Mouse (Mus musculus) lung, postnatal 4 days (tissue): ENCODE measurements around the gene Galnt7.

Source experiments
- DNase-seq, 2 experiments: peaks; one replicate each; pipeline ENCODE4 v3.0.0; 2021

Gene Galnt7

DNA sequence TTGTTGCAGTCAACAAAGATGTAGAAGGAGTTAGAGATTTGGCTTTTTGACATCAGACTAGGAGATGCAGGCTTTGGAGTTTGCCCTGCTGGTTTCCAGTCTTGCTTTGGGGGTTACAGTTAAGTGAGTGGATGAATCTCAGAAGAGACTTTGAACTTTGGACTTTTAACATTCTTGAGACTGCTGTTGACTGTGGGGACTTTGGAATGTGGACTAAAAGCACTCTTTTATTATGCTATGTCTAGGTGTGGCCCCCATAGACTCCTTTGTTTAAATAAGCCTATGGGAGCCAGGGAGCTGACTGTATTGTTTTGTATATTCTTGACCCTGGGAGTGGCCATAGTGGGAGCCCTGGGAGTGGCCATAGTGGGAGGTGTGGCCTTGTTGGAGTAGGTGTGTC, 162.9 kb downstream of the Galnt7 start:
- DNase-seq = peak in 1 of 2 experiments; percentile 1

DNA sequence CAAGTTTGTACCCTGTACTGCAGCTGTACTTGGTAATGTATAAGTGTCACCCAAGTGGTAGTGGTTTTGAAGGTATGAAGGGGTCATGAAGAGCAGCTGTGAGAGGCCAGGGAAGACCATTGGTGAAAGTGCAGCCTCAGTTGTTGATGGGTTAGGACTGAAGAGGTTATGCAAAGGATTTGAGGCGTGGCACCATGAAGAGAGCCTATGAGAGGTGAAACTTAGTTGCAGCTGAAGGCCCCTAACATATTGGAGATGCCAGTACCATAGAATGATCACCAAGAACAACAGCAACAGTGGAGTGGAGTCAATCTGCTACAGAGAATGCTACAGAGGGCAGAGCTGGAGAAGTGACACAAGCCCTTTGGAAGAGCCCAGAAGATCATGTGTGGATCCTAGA, 163.5 kb downstream of the Galnt7 start:
- peak in 1 of 2 experiments; percentile 2 for DNase-seq

DNA sequence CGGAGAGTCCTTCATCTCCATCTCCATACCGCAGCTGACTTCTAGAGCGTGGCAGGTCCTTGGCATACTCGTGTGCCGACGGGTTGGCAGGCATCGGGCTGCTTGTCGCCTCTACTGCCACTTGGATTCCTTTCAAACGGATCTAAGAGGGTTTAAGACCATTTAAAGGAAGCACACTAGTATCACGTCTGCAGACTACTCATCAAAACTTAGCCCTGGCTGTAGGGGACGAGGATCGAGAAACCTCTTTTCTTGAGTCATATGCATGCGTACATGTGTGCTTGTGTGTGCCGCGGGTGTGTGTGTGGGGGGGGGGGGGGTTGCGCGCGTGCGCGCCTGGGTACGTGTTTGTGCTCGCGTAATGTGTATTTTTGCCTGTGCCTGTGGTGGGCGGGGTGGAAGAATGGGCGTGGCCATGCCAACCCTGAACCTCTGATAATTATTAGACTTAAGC, 164.5 kb downstream of the Galnt7 start:
- DNase-seq = peak; percentile 67 to 71

GRCm38 (mm10) chr8:57487441-57488155, 165.2 kb downstream of the Galnt7 start, which contains the start of gene Sap30:
TSS of gene Sap30 (minus strand) at chr8:57487860.
- peak; percentile 98 to 99 for DNase-seq

GRCm38 (mm10) chr8:57486491-57487440, 166.1 kb downstream of the Galnt7 start:
- DNase-seq = peak; percentile 51

GRCm38 (mm10) chr8:57480606-57481005, 172.2 kb downstream of the Galnt7 start:
- DNase-seq = no peak

DNA sequence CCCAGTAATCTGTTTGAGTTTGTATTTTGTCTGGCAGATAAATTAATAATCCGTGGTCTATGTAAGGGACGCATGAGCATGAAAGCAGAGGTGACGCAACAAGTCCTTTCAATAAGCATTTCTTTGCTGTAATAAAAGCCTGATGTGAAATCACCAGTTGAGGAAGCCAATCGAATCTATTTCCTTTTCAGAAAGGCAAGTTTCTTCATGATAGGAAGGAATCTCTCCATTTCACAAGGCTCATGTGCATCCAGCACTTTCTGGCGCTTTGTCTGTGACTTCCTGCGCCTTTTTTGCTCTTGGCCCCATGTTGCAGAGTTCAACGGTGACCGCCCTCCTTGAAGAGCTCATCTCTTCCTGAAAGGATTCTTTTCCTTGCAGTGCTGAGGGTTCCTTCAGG, 173.1 kb downstream of the Galnt7 start:
- no peak for DNase-seq

GRCm38 (mm10) chr8:57478406-57478805, 174.4 kb downstream of the Galnt7 start:
- no peak for DNase-seq
